Mouse (Mus musculus): ENCODE measurements around the gene Tmem205.

The Tmem205 gene

GRCm38 (mm10) chr9:21917493-21918034, 9.8 kb downstream of the Tmem205 start:
- DNase-seq (ENCODE audit: low read depth, low spot score), result no peak

GRCm38 (mm10) chr9:21916851-21917492, 10.4 kb downstream of the Tmem205 start:
- no peak for DNase-seq (ENCODE audit: low read depth, low spot score)

DNA sequence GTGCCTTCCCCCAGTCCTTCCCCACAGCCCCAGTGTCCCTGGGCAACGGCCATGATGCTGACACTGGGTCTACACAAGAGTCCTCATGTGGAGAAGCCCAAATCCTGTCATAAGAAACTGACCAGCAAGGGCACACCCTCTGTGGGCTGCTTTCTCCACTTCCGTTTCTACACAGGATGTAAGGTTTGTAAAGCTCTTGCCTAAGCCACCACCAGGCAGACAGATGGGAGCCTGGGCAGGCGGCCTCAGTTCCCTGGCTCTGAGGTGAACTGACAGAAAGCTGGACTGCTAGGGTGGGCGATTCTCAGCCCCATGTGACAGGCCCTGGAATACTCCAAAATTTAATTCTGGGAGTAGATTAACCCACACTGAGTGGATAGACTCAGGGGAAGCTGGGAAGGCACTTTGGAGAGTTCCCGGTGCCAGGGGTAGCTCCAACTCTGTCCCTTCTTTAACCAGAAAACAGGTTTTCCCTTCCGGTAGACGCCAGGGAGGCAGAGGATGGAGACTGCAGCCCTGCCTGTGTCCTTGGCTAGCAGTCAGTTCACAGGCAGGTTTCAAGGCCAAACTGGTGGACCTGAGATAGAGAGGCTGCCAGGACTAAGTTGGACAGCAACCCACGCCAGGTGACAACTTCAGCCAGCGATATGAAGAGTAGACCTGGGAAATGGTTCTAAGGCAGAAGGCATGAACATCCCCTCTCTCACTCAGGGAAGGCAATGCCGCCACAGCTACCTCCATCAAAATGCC, 17.7 kb downstream of the Tmem205 start:
- DNase-seq (ENCODE audit: low read depth, low spot score), result no peak

GRCm38 (mm10) chr9:21908216-21908615, 19.1 kb downstream of the Tmem205 start:
- DNase-seq (ENCODE audit: low read depth, low spot score), result peak; percentile 27

DNA sequence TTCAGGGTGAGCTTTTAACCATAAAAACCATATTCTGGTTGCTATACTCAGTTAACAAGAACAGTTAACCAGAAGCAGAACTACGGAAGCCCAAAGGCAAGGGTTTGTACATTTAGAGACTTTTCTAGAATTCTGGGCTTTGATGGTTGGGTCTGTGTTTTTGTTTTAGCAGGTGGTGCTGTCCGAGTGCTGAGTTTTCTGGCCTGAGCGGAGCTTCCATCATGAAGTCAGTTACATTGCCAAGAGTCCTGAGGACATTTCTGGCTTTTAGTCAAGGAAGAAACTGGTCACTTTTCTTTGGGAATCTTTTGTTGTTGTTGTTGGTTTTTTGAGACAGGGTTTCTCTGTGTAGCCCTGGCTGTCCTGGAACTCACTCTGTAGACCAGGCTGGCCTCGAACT, 23.3 kb downstream of the Tmem205 start:
- no peak for DNase-seq (ENCODE audit: low read depth, low spot score)

- DNase-seq (ENCODE audit: low read depth, low spot score), result peak; percentile 81
These were observed 26.0 kb downstream of the Tmem205 start for GRCm38 (mm10) chr9:21901223-21901820.

- peak; percentile 26 for DNase-seq (ENCODE audit: low read depth, low spot score)
These were observed 38.1 kb downstream of the Tmem205 start for GRCm38 (mm10) chr9:21889229-21889628.

- DNase-seq (ENCODE audit: low read depth, low spot score), result peak; percentile 8
These were observed 50.8 kb downstream of the Tmem205 start for GRCm38 (mm10) chr9:21876601-21877000.

DNA sequence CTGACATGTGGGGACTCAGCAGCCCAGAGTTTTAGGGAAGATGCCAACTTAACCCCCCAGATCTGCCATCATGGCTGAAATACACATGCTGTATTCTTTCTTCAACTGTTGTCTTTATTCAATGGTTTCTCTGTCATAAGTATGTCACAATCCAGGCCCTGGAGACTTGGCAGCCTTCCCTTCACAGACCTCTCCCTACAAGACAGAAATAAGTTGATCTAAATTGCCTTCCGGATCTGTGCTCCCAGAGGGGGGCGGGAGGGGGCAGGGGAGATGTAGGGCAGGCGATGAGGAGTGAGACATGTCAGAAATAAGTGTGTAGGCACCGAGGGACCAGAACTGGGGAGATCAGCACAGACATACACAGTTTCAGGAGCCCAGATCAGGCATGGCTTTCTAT, 55.2 kb downstream of the Tmem205 start:
- DNase-seq (ENCODE audit: low read depth, low spot score), result no peak
